Mouse (Mus musculus): ENCODE results near the gene Dnaja4. TPM values are rescaled to one million over a fixed set of nuclear protein-coding genes. Genes with fewer than 3 reads are reported as not detected.

Gene Dnaja4
- polyA plus RNA-seq, 1 experiment = 9.6 TPM

DNA sequence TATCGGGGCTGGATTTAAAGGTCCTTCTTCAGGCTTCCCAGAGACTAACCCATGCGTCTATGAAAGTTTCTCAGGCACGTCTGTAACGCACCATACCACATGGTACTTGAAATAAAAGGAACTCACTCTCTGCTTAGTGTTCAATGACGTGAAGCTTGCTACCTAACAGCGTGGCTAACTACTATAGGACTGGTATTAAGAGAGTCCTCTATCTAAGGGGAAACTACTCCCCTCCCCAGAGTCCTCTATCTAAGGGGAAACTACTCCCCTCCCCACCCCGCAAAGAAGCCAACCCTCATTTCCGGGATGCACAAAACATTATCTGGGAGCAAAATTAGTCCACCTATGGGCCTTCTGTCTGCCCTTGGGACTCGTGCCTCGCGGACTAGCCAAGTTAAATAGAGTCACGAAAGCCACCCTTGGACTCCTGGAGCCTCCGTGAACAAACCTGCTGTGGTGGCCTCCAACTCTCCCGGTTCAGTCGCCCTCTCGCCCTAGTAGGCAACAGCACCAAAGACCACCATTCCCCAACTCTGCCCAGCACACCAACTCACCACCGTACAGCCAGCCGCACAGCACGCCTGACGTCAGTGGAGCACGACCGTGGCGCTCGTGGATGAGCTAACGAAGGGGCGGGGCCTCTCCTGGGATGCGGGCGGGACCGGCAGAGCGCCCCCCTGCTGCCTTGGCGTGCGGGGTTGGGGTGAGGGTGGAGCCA is 35.4 kb downstream of the Dnaja4 start, which contains the start of gene Wdr61:
TSS of gene Wdr61 (minus strand) at position 599 of the 718 bp plus-strand sequence.
- peaks cover 6% of the 10 kb centered on the region; the same call in 1 of the 2 replicates for H3K4me1 ChIP-seq (ENCODE audit: control insufficient read depth, insufficient read depth, low read length)
- under 1% methylated on average over 32 of the region's 32 CpGs for WGBS
- no peaks in the 10 kb centered on the region for H3K27me3 ChIP-seq (replicated peaks; ENCODE audit: control insufficient read depth, insufficient read depth, low read length)
- H3K4me3 ChIP-seq (ENCODE audit: insufficient read depth, low read depth, low read length) = peak within 1 kb of the TSS; percentile 94
- DNase-seq = peak; percentile 98
- H3K36me3 ChIP-seq (ENCODE audit: control insufficient read depth, insufficient read depth, low read length) = 0 out of 2 replicates have a peak, but pooled peaks cover 2% of the 10 kb centered on the region
- peak; percentile 45 for TF ChIP-seq CTCF (conservative IDR thresholded peaks at IDR 0.05; ENCODE audit: insufficient read depth, insufficient read length, low read depth, low read length)
- peak; percentile 82 for TF ChIP-seq POLR2A (IDR thresholded peaks at IDR 0.05; ENCODE audit: low read depth, low read length)
- peak within 1 kb of the TSS; percentile 43; the same call in 1 of the 2 replicates for H3K27ac ChIP-seq (ENCODE audit: insufficient read depth, low read depth, low read length)

DNA sequence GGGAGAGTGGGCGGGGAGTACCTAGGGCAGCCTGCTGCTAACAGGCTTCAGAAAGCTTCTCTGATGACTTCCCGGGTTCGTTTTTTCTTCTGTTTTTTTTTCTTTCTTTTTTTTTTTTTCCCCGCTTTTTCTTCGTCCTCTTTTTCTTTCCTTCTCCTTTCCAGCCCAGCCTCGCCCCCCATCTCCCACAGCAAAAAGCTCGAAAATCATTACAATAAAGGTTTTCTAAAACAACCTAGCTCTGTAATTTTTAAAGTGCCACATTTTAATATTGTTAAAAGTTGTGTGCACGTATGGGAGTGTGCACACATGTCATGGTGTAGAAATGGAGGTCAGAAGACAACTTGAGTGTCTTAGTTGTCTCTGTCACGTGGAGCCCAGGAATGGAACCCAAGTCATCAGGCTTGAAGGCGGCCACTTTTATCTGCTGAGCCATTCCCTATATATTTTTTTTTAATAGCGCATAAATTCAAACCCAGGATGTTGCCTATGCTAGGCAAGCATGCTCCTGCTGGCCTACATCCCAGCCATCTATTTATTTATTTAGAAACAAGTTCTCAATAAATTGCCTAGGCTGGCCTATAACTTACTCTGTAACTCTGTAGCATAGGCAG is 36.1 kb downstream of the Dnaja4 start:
- WGBS = 18% methylated on average over 11 of the region's 11 CpGs

DNA sequence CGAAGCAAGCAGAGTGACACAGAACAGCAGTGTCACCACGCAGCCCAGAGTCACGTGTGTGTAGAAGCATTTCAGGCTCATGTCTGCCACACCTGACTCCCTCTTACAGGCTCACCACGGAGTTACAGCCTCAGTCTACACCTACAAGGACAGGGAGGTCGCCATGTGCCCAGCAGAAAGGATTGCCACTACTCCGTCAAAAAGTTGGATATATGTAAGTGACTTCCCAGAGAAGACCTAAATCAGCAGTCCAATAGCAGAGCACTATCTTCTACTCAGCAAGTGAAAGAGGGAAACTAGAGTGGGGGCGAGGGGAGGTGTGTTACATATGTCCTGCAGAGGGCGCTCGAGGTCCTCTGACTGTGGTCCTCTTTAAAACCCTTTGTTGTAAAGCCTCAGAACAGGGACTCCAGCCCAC is 37.6 kb downstream of the Dnaja4 start:
- Histone ChIP-seq H3K4me3 (ENCODE audit: insufficient read depth, low read depth, low read length) (no peak overlapping the region), H3K36me3 (ENCODE audit: control insufficient read depth, insufficient read depth, low read length) (no peaks in the 10 kb centered on the region), H3K27me3 (replicated peaks; ENCODE audit: control insufficient read depth, insufficient read depth, low read length) (no peaks in the 10 kb centered on the region), H3K27ac (ENCODE audit: insufficient read depth, low read depth, low read length) (no peak overlapping the region), H3K4me1 (ENCODE audit: control insufficient read depth, insufficient read depth, low read length) (peaks cover 6% of the 10 kb centered on the region; the same call in 1 of the 2 replicates)
- TF ChIP-seq POLR2A (IDR thresholded peaks at IDR 0.05; ENCODE audit: low read depth, low read length) (no peak), CTCF (conservative IDR thresholded peaks at IDR 0.05; ENCODE audit: insufficient read depth, insufficient read length, low read depth, low read length) (peak; percentile 72)
- WGBS = 18% methylated on average over 9 of the region's 9 CpGs
- DNase-seq = peak; percentile 45

More for the DNA sequence above, 36.1 kb downstream of the Dnaja4 start:
- no peak overlapping the region for H3K27ac ChIP-seq (ENCODE audit: insufficient read depth, low read depth, low read length)
- no peak for DNase-seq
- no peaks in the 10 kb centered on the region for H3K36me3 ChIP-seq (ENCODE audit: control insufficient read depth, insufficient read depth, low read length)
- TF ChIP-seq CTCF (conservative IDR thresholded peaks at IDR 0.05; ENCODE audit: insufficient read depth, insufficient read length, low read depth, low read length) (no peak), POLR2A (IDR thresholded peaks at IDR 0.05; ENCODE audit: low read depth, low read length) (no peak)
- H3K4me1 ChIP-seq (ENCODE audit: control insufficient read depth, insufficient read depth, low read length) = peaks cover 6% of the 10 kb centered on the region; the same call in 1 of the 2 replicates
- no peak overlapping the region for H3K4me3 ChIP-seq (ENCODE audit: insufficient read depth, low read depth, low read length)
- H3K27me3 ChIP-seq (replicated peaks; ENCODE audit: control insufficient read depth, insufficient read depth, low read length) = no peaks in the 10 kb centered on the region

DNA sequence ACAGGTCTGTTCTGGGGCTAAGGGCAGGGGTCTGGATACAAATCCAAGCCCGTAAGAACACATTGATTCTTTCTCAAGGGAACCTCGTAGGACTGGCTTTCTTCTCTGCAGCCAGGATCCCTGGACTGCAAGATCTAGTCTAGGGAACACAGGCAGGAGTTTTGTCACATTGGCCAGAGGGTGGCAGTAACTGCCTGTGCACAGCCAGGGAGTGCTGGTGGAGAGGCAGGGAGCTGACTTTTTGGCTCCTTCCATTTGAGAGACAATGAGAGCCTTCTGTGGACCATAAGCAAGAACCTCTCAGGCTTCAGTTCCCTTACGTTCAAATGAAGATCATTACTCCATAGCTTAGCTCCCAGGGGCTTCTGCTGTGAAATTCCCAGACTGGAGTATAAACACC is 39.7 kb downstream of the Dnaja4 start:
- H3K36me3 ChIP-seq (ENCODE audit: control insufficient read depth, insufficient read depth, low read length) = no peaks in the 10 kb centered on the region
- H3K4me3 ChIP-seq (ENCODE audit: insufficient read depth, low read depth, low read length) = no peak overlapping the region
- peak; percentile 59 for DNase-seq
- no peak overlapping the region for H3K27ac ChIP-seq (ENCODE audit: insufficient read depth, low read depth, low read length)
- H3K4me1 ChIP-seq (ENCODE audit: control insufficient read depth, insufficient read depth, low read length) = peaks cover 3% of the 10 kb centered on the region; the same call in 1 of the 2 replicates
- 36% methylated on average over 3 of the region's 3 CpGs for WGBS
- no peaks in the 10 kb centered on the region for H3K27me3 ChIP-seq (replicated peaks; ENCODE audit: control insufficient read depth, insufficient read depth, low read length)
- TF ChIP-seq CTCF (conservative IDR thresholded peaks at IDR 0.05; ENCODE audit: insufficient read depth, insufficient read length, low read depth, low read length) = peak; percentile 77
- no peak for TF ChIP-seq POLR2A (IDR thresholded peaks at IDR 0.05; ENCODE audit: low read depth, low read length)

DNA sequence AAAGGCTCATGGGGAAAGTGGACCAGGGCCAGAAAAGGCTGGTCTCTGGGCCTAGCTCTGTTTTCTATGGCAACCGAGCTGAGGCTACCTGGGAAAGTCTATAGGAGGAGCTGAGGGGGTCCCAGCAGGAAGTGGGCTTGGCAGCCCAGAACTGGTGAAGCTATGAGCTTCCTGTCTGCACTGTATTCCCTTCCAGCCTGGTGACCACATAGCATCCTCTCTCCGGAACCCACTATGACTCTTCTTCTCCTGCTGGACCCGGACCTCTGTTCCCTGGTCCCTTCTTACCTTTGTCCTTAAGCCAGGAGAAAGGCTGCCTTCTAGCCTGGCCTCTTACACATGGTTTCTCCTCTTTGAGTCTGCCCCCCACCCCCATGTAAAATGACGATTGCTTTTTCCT is 45.2 kb downstream of the Dnaja4 start:
- no peak for DNase-seq
- Histone ChIP-seq H3K4me3 (ENCODE audit: insufficient read depth, low read depth, low read length) (no peak overlapping the region), H3K27ac (ENCODE audit: insufficient read depth, low read depth, low read length) (no peak overlapping the region), H3K36me3 (ENCODE audit: control insufficient read depth, insufficient read depth, low read length) (no peaks in the 10 kb centered on the region), H3K4me1 (ENCODE audit: control insufficient read depth, insufficient read depth, low read length) (no peaks in the 10 kb centered on the region), H3K27me3 (replicated peaks; ENCODE audit: control insufficient read depth, insufficient read depth, low read length) (no peaks in the 10 kb centered on the region)
- TF ChIP-seq CTCF (conservative IDR thresholded peaks at IDR 0.05; ENCODE audit: insufficient read depth, insufficient read length, low read depth, low read length) = no peak
- 81% methylated on average over 4 of the region's 4 CpGs for WGBS

DNA sequence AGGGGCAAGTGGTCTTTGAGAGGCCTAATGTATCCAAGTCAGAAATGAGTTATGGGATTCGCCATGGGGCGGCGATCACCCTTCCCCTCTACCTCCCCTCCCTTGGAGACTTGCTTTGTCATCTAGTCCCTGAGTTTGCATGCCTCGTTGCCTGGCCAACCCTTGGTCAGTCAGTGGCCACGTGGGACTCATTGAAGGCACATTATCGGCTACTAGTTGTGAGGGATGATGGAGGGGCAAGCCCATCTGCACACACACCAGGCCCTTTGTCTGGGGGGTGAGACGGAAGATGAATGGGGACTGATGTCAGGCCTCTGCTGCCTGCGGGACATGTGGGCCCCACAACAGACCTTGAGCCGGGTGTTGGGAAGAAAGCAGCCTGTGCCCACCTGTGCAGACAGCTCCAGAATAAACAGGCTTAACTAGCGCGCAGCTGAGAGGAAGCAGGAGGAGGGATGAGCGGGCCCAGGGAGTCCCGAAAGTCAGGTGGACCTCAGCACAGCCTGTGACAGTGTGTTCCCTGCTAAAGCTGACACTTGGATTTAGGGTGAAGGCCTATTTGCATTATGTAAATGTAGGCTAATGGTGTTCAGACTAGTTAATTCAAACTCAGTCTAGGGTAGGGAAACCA is 47.2 kb downstream of the Dnaja4 start:
- WGBS = 65% methylated on average over 13 of the region's 13 CpGs
- TF ChIP-seq CTCF (conservative IDR thresholded peaks at IDR 0.05; ENCODE audit: insufficient read depth, insufficient read length, low read depth, low read length) = no peak
- TF ChIP-seq POLR2A (IDR thresholded peaks at IDR 0.05; ENCODE audit: low read depth, low read length) = no peak
- no peak overlapping the region for H3K4me3 ChIP-seq (ENCODE audit: insufficient read depth, low read depth, low read length)
- H3K27ac ChIP-seq (ENCODE audit: insufficient read depth, low read depth, low read length) = no peak overlapping the region
- no peak for DNase-seq
- H3K36me3 ChIP-seq (ENCODE audit: control insufficient read depth, insufficient read depth, low read length) = no peaks in the 10 kb centered on the region
- no peaks in the 10 kb centered on the region for H3K27me3 ChIP-seq (replicated peaks; ENCODE audit: control insufficient read depth, insufficient read depth, low read length)
- no peaks in the 10 kb centered on the region for H3K4me1 ChIP-seq (ENCODE audit: control insufficient read depth, insufficient read depth, low read length)
